Mouse (Mus musculus) brain, embryonic 14.5 days (tissue): ENCODE measurements around the gene Olfr1370.

Source experiments
- CTCF ChIP-seq: fragments of 200-500 bp; IDR thresholded peaks from 2 replicates; pipeline ENCODE4 v1.5.1; 2012; ENCODE audit warnings: inconsistent platforms, mild to moderate bottlenecking, moderate library complexity, borderline replicate concordance; ENCODE audit not compliant: insufficient read depth, insufficient read length; ENCODE audit errors: extremely low read depth
- POLR2A ChIP-seq: fragments of 200-500 bp; IDR thresholded peaks from 2 replicates; pipeline ENCODE4 v1.6.1; 2012; ENCODE audit warnings: mild to moderate bottlenecking, inconsistent platforms, borderline replicate concordance; ENCODE audit not compliant: poor library complexity, insufficient read depth, insufficient read length, severe bottlenecking; ENCODE audit errors: extremely low read depth

- TF ChIP-seq CTCF (no peak), POLR2A (no peak)
Observed at GRCm38 (mm10) chr13:21074847-21075246, at the start of gene Olfr1370.
